Mouse (Mus musculus): ENCODE data around the gene Gm3173. TPM values are rescaled to one million over a fixed set of nuclear protein-coding genes. Genes with fewer than 3 reads are reported as not detected.
A peak's percentile ranks its signal among the peaks of the same experiment; 100 is the strongest.
"Not testable (repeated sequence)": the region's sequence is repeated elsewhere in the genome, so short reads cannot be mapped to it uniquely, and the experiment has no call there.

Gm3173 gene
- polyA plus RNA-seq, 1 experiment from 2014 or later: not detected

DNA sequence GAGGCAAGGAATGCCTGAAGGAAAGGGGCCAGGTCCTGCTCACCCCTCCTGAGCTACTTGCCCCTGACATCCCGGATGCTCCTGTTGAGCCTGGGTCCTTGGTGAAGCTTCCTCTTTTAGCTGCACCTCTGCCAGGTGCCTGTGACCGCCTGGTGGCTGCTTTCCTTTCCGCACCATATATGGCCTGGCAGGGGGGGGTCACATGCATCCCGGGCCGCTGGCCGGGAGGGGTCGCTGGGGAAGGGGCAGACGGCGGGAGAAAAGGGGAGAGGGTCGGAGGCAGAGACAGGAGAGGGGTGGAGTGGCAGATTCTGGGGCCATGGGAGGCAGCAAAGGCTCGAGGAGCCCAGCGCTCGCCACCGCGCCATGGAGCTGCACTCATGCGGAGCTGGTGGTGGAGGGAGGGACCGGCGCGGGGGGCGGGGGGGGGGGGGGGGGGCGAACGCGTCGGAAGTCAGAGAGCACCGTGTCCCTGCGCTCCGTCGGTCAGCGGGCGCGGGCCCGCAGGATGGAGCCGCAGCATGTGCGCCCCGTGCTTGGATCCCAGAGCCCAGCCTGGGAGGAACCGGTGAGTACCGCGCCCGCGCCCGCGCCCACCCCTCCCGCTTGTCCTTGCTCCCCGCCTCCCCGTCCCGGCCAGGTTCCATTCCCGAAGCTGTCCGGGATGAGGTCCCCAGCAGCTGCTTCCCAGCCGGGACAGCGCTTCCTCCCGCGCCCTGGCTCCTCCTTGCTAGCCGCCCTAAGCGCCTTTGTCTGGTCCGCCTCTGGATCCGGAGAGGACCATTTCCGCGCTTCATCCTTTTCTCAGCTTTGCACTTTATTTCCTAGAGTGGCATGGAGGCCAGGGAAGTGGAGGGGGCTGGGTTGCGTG, 15.6 kb upstream of the Gm3173 start, which contains the start of gene Gm3164:
Gene Gm3164, plus strand, starts transcription at position 484 of the 871 bp plus-strand sequence.
- not testable (repeated sequence) for H3K9ac ChIP-seq (ENCODE audit: low read length); H3K9me3 ChIP-seq (ENCODE audit: control insufficient read depth, low read length); ATAC-seq (replicated peaks; ENCODE audit: low FRiP score, low TSS enrichment, low read depth); H3K27me3 ChIP-seq (replicated peaks; ENCODE audit: control insufficient read depth, insufficient read depth, low read length); H3K27ac ChIP-seq (ENCODE audit: low read depth); H3K36me3 ChIP-seq (ENCODE audit: control insufficient read depth, insufficient read depth, low read length); H3K4me1 ChIP-seq (replicated peaks; ENCODE audit: control insufficient read depth, insufficient read depth, low read length)
- H3K4me3 ChIP-seq (ENCODE audit: low read depth, low read length): peak within 1 kb of the TSS; percentile 27
- H3K4me2 ChIP-seq (ENCODE audit: low read length): peak within 1 kb of the TSS; percentile 50
- peak; percentile 56 for DNase-seq (ENCODE audit: low spot score)
- 1% methylated on average over 16 of the region's 59 CpGs for WGBS

- H3K36me3 ChIP-seq (ENCODE audit: control insufficient read depth, insufficient read depth, low read length); H3K4me2 ChIP-seq (ENCODE audit: low read length); H3K4me1 ChIP-seq (replicated peaks; ENCODE audit: control insufficient read depth, insufficient read depth, low read length); H3K9me3 ChIP-seq (ENCODE audit: control insufficient read depth, low read length); H3K9ac ChIP-seq (ENCODE audit: low read length); ATAC-seq (replicated peaks; ENCODE audit: low FRiP score, low TSS enrichment, low read depth); H3K4me3 ChIP-seq (ENCODE audit: low read depth, low read length); H3K27me3 ChIP-seq (replicated peaks; ENCODE audit: control insufficient read depth, insufficient read depth, low read length); H3K27ac ChIP-seq (ENCODE audit: low read depth); DNase-seq (ENCODE audit: low spot score): not testable (repeated sequence)
- no CpG with 5 or more reads among the region's 2 CpGs for WGBS
Measured at GRCm38 (mm10) chr14:4481445-4481844, 50.7 kb downstream of the Gm3173 start, which contains the start of gene Gm3182. Gm3182 (plus strand) TSS chr14:4481745.

- not testable (repeated sequence) for H3K9ac ChIP-seq (ENCODE audit: low read length); H3K4me1 ChIP-seq (replicated peaks; ENCODE audit: control insufficient read depth, insufficient read depth, low read length); H3K4me3 ChIP-seq (ENCODE audit: low read depth, low read length); ATAC-seq (replicated peaks; ENCODE audit: low FRiP score, low TSS enrichment, low read depth); H3K27me3 ChIP-seq (replicated peaks; ENCODE audit: control insufficient read depth, insufficient read depth, low read length); H3K9me3 ChIP-seq (ENCODE audit: control insufficient read depth, low read length); H3K27ac ChIP-seq (ENCODE audit: low read depth); H3K36me3 ChIP-seq (ENCODE audit: control insufficient read depth, insufficient read depth, low read length)
- WGBS: 5% methylated on average over 14 of the region's 25 CpGs
- H3K4me2 ChIP-seq (ENCODE audit: low read length): peak overlapping the region; percentile 38
- DNase-seq (ENCODE audit: low spot score): peak; percentile 31
Measured at GRCm38 (mm10) chr14:4499425-4499824, 68.6 kb downstream of the Gm3173 start.

GRCm38 (mm10) chr14:4555105-4555504, 124.3 kb downstream of the Gm3173 start, which contains the start of gene Gm3047:
Gm3047 (plus strand) TSS chr14:4555405.
- not testable (repeated sequence) for H3K27me3 ChIP-seq (replicated peaks; ENCODE audit: control insufficient read depth, insufficient read depth, low read length); H3K4me1 ChIP-seq (replicated peaks; ENCODE audit: control insufficient read depth, insufficient read depth, low read length); H3K4me2 ChIP-seq (ENCODE audit: low read length); DNase-seq (ENCODE audit: low spot score); H3K9ac ChIP-seq (ENCODE audit: low read length); H3K36me3 ChIP-seq (ENCODE audit: control insufficient read depth, insufficient read depth, low read length); H3K4me3 ChIP-seq (ENCODE audit: low read depth, low read length); ATAC-seq (replicated peaks; ENCODE audit: low FRiP score, low TSS enrichment, low read depth); H3K27ac ChIP-seq (ENCODE audit: low read depth); H3K9me3 ChIP-seq (ENCODE audit: control insufficient read depth, low read length)
- WGBS: no CpG with 5 or more reads among the region's 2 CpGs

Other genes starting within 250 kb of the Gm3173 start
- gene Gm2974, start 248.4 kb upstream of the Gm3173 start, polyA plus RNA-seq (2014; fragmentation: Nextera tagmentation; extraction: Ambion mirVana): 0.14 and 0.82 TPM in 2 replicates
- gene Gm3138, start 181.4 kb upstream of the Gm3173 start, polyA plus RNA-seq (2014; fragmentation: Nextera tagmentation; extraction: Ambion mirVana): not detected in 2 replicates
- gene Gm3149, start 113.7 kb upstream of the Gm3173 start, polyA plus RNA-seq (2014; fragmentation: Nextera tagmentation; extraction: Ambion mirVana): not detected in 2 replicates
- 0.38 TPM in 1 of 2 replicates, not detected in the other for gene 2610042L04Rik, start 96.2 kb upstream of the Gm3173 start, polyA plus RNA-seq (2014; fragmentation: Nextera tagmentation; extraction: Ambion mirVana)
- not detected in 2 replicates for gene Gm3159, start 33.5 kb upstream of the Gm3173 start, polyA plus RNA-seq (2014; fragmentation: Nextera tagmentation; extraction: Ambion mirVana)
- gene Gm3164, start 15.5 kb upstream of the Gm3173 start, polyA plus RNA-seq (2014; fragmentation: Nextera tagmentation; extraction: Ambion mirVana): 0.36 TPM in 1 of 2 replicates, not detected in the other
- not detected in 2 replicates for gene Gm3182, start 50.8 kb downstream of the Gm3173 start, polyA plus RNA-seq (2014; fragmentation: Nextera tagmentation; extraction: Ambion mirVana)
- gene Gm3047, start 124.4 kb downstream of the Gm3173 start, polyA plus RNA-seq (2014; fragmentation: Nextera tagmentation; extraction: Ambion mirVana): not detected in 2 replicates
- gene Gm8159, start 201.4 kb downstream of the Gm3173 start, polyA plus RNA-seq (2014; fragmentation: Nextera tagmentation; extraction: Ambion mirVana): not detected in 2 replicates
- gene Gm3239, start 233.2 kb downstream of the Gm3173 start, polyA plus RNA-seq (2014; fragmentation: Nextera tagmentation; extraction: Ambion mirVana): 0.16 TPM in 1 of 2 replicates, not detected in the other